Mouse (Mus musculus): ENCODE measurements at regions not wholly inside any gene's neighbourhood (a gene's known extent, or its start where the extent isn't known, plus 50 kb on each side); places are given as distances from the start of the nearest gene placed in this dataset.
A peak's percentile ranks its signal among the peaks of the same experiment; 100 is the strongest.

DNA sequence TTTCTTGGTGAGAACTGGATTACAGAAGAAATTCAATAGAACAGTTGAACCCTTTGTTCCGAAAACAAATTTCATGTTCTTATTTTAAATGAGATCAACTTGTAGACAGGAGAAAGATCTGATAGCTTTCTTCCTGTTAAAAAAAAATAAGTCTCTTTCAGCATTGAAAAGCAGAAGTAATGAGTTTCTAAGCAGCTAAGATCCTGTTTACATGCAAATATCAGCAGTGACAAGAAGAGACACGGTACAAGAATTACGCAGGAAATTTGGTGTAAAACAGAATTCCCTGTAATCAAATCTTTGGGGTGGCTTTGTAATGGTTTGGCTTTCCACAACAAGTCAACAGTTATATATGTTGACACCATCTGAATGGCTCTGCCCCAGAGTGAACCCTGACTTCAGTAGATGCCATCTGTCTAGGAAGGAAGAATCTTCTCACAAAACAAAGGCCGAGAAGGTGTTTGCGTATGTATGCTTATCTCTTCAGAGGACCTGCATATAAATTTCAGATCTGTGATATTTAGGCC is 326.7 kb downstream of the Ets1 start:
- Histone ChIP-seq H3K4me1 (no peaks in the 10 kb centered on the region), H3K9ac (no peak overlapping the region), H3K4me3 (replicated peaks) (no peak overlapping the region), H3K27me3 (no peaks in the 10 kb centered on the region), H3K9me3 (replicated peaks) (no peaks in the 10 kb centered on the region), H3K27ac (no peak overlapping the region), H3K4me2 (no peak overlapping the region), H3K36me3 (no peaks in the 10 kb centered on the region)
- ATAC-seq (replicated peaks; ENCODE audit: low FRiP score), result no peak
- 90% methylated on average over 5 of the region's 5 CpGs for WGBS

DNA sequence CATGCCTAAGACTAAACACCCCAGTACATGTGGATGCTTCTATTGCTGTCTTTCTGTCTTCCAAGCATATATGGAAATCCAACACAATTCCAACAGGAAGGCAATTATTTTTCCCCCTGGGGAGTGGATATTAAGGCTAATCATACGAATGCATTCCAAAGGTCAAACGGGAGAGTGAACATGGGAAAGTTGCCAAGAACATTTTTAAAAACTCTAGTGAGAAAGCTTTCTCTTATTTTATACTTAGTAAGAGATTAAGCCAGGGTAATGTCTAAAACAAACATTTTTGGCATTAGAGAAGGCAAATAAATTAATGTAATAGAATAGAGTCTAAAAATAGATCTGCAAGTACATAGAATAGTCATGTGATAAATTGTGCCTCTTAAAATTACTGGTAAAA is 332.4 kb downstream of the Ets1 start:
- Histone ChIP-seq H3K27ac (peak overlapping the region; percentile 10; the same call in 1 of the 2 replicates), H3K4me3 (replicated peaks) (no peak overlapping the region), H3K9ac (no peak overlapping the region), H3K4me2 (no peak overlapping the region), H3K27me3 (no peaks in the 10 kb centered on the region), H3K36me3 (no peaks in the 10 kb centered on the region), H3K9me3 (replicated peaks) (no peaks in the 10 kb centered on the region), H3K4me1 (peaks cover 17% of the 10 kb centered on the region)
- no peak for ATAC-seq (replicated peaks; ENCODE audit: low FRiP score)
- 49% methylated on average over 2 of the region's 2 CpGs for WGBS

DNA sequence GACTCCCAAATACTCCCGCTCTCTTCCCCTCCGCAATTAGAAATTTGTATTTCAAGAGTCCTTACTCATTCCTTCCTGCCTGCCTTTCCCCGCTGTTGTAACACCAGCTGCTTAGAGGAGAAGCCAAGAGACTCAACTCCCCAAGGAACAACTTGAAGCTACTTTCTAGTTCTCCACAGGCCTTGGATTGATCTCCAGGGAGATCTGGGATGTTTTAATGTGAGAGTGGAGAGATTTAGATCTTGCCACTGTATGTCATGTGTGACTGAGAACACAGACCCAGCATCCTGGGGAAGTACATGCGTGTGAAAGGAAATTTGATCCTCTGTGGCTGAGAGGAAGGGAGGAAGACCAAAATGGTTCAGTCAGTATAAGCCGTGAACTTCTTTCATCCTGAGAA is 335.4 kb downstream of the Ets1 start:
- Histone ChIP-seq H3K27me3 (no peaks in the 10 kb centered on the region), H3K36me3 (no peaks in the 10 kb centered on the region), H3K4me3 (replicated peaks) (no peak overlapping the region), H3K27ac (no peak overlapping the region), H3K4me1 (peaks cover 17% of the 10 kb centered on the region), H3K9ac (no peak overlapping the region), H3K4me2 (no peak overlapping the region), H3K9me3 (replicated peaks) (no peaks in the 10 kb centered on the region)
- WGBS, result 70% methylated on average over 5 of the region's 5 CpGs
- ATAC-seq (replicated peaks; ENCODE audit: low FRiP score), result no peak

DNA sequence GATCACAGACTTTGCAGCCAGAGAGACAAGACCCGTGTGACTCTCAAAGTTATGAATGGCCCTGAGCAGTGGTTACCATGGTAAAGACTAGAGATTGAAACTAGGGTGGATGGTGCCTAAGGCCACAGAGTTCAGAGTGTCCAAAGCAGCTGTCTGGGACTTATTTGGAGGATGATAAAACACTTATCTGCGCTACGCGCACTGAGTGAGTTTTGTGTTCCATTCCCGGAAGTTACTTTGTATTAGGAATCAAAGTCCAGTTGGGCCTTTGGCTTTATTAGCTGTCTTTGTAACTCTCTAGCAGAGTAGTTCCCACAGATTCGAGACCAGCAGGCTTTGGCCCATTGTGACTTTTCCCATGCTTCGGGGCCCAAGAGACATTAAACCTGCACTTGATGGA is 335.9 kb downstream of the Ets1 start:
- no peak overlapping the region for H3K9ac ChIP-seq
- H3K27me3 ChIP-seq, result no peaks in the 10 kb centered on the region
- no peaks in the 10 kb centered on the region for H3K36me3 ChIP-seq
- ATAC-seq (replicated peaks; ENCODE audit: low FRiP score), result no peak
- no peaks in the 10 kb centered on the region for H3K9me3 ChIP-seq (replicated peaks)
- H3K4me3 ChIP-seq (replicated peaks), result no peak overlapping the region
- H3K4me1 ChIP-seq, result peaks cover 17% of the 10 kb centered on the region
- H3K4me2 ChIP-seq, result no peak overlapping the region
- WGBS, result 79% methylated on average over 7 of the region's 7 CpGs
- H3K27ac ChIP-seq, result no peak overlapping the region

DNA sequence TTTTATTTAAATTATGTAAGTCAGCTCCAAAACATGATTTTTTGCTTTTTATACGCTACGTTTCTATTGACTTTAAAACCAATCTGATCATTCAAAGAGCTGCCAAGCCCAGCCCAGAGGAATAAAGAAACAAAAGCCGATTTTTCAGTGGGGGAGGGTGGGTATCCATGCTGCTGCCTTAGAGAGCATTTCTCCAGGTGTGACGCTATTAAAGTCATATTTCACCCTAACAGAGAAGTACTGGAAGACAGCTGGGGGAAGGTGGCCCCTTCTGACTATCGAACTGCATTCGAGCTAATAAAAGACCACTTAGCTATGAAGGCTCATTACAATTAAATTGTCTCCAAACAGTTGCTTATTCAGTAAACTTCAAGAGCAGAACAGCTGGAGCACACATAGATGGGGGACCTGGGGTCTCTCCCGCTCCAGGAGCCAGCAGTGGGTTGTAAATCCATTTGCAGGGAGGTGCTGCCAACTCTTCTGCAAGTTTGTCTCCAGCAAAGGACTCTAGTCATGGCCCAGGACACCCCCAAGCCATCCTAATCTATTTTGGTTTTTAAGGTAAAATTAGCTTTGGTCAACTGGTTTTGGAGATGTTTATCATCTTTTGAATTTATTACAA is 336.5 kb downstream of the Ets1 start:
- H3K9me3 ChIP-seq (replicated peaks), result no peaks in the 10 kb centered on the region
- no peaks in the 10 kb centered on the region for H3K27me3 ChIP-seq
- H3K27ac ChIP-seq, result no peak overlapping the region
- no peak overlapping the region for H3K9ac ChIP-seq
- no peak overlapping the region for H3K4me3 ChIP-seq (replicated peaks)
- 33% methylated on average over 7 of the region's 7 CpGs for whole genome bisulfite sequencing
- ATAC-seq (replicated peaks; ENCODE audit: low FRiP score), result no peak
- H3K36me3 ChIP-seq, result no peaks in the 10 kb centered on the region
- peaks cover 17% of the 10 kb centered on the region for H3K4me1 ChIP-seq
- H3K4me2 ChIP-seq, result no peak overlapping the region

DNA sequence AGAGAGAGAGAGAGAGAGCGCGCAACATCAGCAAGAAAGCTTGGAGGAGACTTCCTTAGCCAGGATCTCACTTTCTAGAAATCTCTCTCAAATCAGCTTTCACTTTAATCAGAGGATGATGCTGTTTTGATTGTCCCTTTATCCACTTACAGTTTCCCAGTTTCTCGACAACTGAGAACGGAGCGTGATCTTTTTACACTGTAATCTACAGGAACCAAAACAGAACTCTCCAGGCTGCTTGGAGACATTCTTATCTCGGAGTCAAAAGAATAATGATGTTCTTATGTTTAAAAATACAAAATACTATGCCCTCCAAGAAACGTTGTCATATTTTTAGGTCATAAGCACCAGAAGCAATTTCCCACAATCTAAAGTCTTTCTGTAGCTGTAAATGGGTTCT is 341.7 kb downstream of the Ets1 start:
- Histone ChIP-seq H3K27me3 (no peaks in the 10 kb centered on the region), H3K4me2 (no peak overlapping the region), H3K4me1 (peaks cover under 1% of the 10 kb centered on the region; the same call in 1 of the 2 replicates), H3K9ac (no peak overlapping the region), H3K4me3 (replicated peaks) (no peak overlapping the region), H3K36me3 (no peaks in the 10 kb centered on the region), H3K27ac (no peak overlapping the region), H3K9me3 (replicated peaks) (no peaks in the 10 kb centered on the region)
- no peak for ATAC-seq (replicated peaks; ENCODE audit: low FRiP score)
- 69% methylated on average over 7 of the region's 7 CpGs for WGBS

DNA sequence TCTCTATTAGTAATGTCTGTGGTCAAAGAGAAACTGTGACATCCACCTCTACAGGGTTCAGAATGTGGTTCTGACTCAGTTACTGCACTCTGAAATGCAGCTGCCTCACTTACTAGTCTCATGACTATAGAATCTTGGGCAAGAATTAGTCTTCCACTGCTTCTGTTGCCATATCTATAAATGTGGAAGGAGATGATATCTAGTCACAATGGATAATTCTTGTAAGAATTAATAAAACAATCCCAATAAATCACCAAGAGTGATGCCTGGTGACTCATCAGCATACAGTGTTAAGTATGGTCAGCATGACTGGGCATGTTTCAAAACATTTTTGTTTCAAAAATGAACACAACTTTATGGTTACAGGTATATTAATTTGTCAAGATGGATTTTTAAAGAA is 344.8 kb downstream of the Ets1 start:
- H3K36me3 ChIP-seq, result no peaks in the 10 kb centered on the region
- no peak for ATAC-seq (replicated peaks; ENCODE audit: low FRiP score)
- H3K9ac ChIP-seq, result no peak overlapping the region
- H3K27ac ChIP-seq, result no peak overlapping the region
- H3K27me3 ChIP-seq, result no peaks in the 10 kb centered on the region
- no peaks in the 10 kb centered on the region for H3K9me3 ChIP-seq (replicated peaks)
- H3K4me2 ChIP-seq, result no peak overlapping the region
- no peak overlapping the region for H3K4me3 ChIP-seq (replicated peaks)
- no peaks in the 10 kb centered on the region for H3K4me1 ChIP-seq

DNA sequence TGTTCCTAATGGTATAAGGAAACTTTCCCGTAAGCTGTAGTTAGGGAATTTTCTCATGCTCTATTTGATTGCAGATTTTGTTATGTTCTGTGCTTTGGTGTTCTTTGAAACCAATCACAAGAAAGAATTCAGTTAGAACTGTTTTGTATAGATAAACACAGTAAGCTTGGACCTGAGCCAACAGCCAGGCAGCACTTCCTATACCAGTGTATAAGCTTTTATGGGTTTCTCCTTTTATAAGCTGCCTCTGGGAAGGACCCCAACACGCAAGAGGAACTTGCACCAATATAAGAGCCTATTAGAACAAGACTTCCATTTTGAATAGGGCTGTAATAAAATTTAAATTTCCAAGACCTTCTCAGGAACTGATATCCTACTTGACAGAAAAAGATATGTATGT is 347.2 kb downstream of the Ets1 start:
- H3K9ac ChIP-seq, result no peak overlapping the region
- H3K9me3 ChIP-seq (replicated peaks), result no peaks in the 10 kb centered on the region
- H3K4me1 ChIP-seq, result peaks cover 4% of the 10 kb centered on the region
- H3K27me3 ChIP-seq, result no peaks in the 10 kb centered on the region
- H3K4me2 ChIP-seq, result no peak overlapping the region
- no peaks in the 10 kb centered on the region for H3K36me3 ChIP-seq
- no peak overlapping the region for H3K27ac ChIP-seq
- WGBS, result 74% methylated on average over 2 of the region's 2 CpGs
- no peak for ATAC-seq (replicated peaks; ENCODE audit: low FRiP score)
- no peak overlapping the region for H3K4me3 ChIP-seq (replicated peaks)

DNA sequence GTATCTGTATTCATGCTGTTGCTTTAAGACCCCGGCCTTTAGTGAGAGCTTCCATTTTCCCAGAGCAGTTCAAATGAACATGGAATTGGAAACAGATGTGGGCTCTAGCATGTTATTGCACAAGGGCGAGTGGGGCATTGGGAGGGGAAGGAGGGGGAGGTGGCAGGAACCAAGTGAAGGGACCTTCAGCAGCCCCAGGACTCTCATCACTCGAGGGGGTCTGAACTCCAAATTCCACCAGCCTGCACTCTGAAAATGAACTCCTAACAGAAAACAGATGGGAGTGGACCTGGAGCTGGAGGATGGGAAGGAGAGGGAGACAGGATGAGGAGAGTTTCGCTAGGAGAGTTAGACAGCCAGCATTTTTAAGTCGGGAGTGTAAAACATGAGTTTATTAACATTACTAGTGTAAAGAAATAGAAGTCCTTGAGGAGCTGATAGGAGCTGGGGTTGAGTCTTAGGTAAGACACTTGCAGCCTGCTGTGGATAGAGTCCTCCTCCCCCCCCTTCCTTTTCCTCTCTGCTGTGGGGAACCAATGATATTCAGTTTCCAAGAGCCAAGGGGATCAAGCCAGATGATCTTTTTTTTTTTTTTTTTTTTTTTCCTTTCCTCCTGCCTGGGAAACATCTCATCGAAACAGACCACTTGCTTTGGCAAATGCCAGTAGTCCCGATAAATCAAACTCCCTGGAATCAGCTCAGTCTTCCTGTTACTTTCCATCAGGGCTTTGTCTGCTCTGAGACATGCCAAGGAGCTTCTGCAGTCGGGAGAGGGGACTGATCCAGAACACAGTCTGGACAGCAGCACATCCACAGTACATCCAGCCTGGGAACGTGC is 351.0 kb downstream of the Ets1 start:
- Histone ChIP-seq H3K4me2 (no peak overlapping the region), H3K4me1 (peaks cover 4% of the 10 kb centered on the region), H3K4me3 (replicated peaks) (no peak overlapping the region), H3K9ac (no peak overlapping the region), H3K36me3 (no peaks in the 10 kb centered on the region), H3K27me3 (no peaks in the 10 kb centered on the region), H3K9me3 (replicated peaks) (no peaks in the 10 kb centered on the region), H3K27ac (no peak overlapping the region)
- WGBS, result 33% methylated on average over 9 of the region's 9 CpGs
- no peak for ATAC-seq (replicated peaks; ENCODE audit: low FRiP score)

DNA sequence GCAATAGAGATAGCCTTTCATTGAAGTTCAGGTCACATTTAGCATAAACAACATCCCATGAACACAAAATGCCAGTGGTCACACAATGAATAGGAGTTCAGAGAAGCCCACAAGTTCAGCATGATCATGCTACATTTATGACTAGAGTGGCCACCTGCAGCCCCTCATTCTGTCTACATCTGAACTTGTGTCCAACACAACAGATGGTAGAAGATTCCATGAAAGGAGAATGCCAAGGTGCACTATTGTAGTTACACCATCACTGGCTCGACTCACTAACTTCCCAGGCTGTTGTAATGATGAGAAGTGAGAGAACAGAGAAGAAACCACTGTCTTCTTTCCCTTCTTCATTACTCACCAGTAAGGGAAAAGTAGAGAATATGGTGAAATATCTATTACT is 353.0 kb downstream of the Ets1 start:
- no peak overlapping the region for H3K9ac ChIP-seq
- H3K4me2 ChIP-seq, result no peak overlapping the region
- no peaks in the 10 kb centered on the region for H3K9me3 ChIP-seq (replicated peaks)
- no peak overlapping the region for H3K4me3 ChIP-seq (replicated peaks)
- WGBS, result 78% methylated on average over 1 of the region's 1 CpGs
- no peak overlapping the region for H3K27ac ChIP-seq
- no peaks in the 10 kb centered on the region for H3K36me3 ChIP-seq
- no peaks in the 10 kb centered on the region for H3K27me3 ChIP-seq
- peaks cover 4% of the 10 kb centered on the region for H3K4me1 ChIP-seq
- ATAC-seq (replicated peaks; ENCODE audit: low FRiP score), result no peak

DNA sequence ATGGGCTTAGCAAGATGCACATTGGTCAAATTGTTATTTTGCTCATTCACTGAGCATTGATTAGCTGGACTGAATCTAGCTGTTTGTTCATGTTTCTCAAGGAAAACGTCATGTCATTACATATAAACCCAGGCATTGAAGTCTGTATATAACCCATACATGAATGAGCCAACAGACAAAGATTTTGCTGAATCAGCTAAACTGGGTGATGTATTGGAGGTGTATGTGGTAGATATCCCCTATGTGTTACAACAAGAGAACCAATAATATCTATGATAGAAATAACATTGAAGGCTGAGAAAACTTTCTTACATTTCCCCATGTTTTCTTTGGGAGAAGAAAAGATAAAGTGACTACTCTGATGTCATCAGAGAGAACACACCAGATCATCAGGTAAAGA is 362.3 kb downstream of the Ets1 start:
- H3K9ac ChIP-seq, result no peak overlapping the region
- no peak overlapping the region for H3K4me3 ChIP-seq (replicated peaks)
- H3K27me3 ChIP-seq, result no peaks in the 10 kb centered on the region
- no peak for ATAC-seq (replicated peaks; ENCODE audit: low FRiP score)
- H3K27ac ChIP-seq, result no peak overlapping the region
- 89% methylated on average over 1 of the region's 1 CpGs for WGBS
- no peaks in the 10 kb centered on the region for H3K36me3 ChIP-seq
- H3K4me1 ChIP-seq, result peaks cover 8% of the 10 kb centered on the region; the same call in 1 of the 2 replicates
- H3K4me2 ChIP-seq, result no peak overlapping the region
- H3K9me3 ChIP-seq (replicated peaks), result 0 out of 2 replicates have a peak, but pooled peaks cover 2% of the 10 kb centered on the region

DNA sequence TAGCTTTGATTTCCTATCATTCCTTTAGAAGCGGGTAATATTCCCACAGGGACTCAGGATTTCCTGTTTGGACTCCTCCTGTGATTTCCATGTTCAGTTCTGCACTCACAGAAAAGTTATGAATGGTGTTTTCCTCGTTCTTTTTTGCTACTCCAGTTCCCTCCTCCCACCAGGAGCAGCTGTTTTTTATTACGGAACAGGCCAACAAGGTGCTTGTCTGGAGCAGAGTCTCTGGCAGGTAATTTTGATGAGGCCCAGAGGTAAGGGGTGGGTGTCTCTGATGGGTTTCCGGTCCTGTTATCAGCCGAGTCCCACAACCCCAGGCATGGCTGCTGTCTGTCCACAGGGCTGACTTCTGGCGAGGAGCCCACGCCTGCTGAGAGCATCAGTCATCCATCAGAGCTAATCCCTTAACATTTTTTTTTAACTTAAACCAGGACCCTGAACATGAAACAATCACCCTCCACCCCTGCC is 364.7 kb downstream of the Ets1 start:
- Histone ChIP-seq H3K4me2 (peak overlapping the region; percentile 20; the same call in 1 of the 2 replicates), H3K9ac (no peak overlapping the region), H3K36me3 (no peaks in the 10 kb centered on the region), H3K27ac (no peak overlapping the region), H3K9me3 (replicated peaks) (0 out of 2 replicates have a peak, but pooled peaks cover 2% of the 10 kb centered on the region), H3K27me3 (no peaks in the 10 kb centered on the region), H3K4me1 (peaks cover 8% of the 10 kb centered on the region; the same call in 1 of the 2 replicates), H3K4me3 (replicated peaks) (no peak overlapping the region)
- 36% methylated on average over 7 of the region's 7 CpGs for WGBS
- ATAC-seq (replicated peaks; ENCODE audit: low FRiP score), result no peak
